Mouse (Mus musculus): Measurements from ENCODE around the gene Tbc1d8. TPM values are rescaled to one million over a fixed set of nuclear protein-coding genes. Genes with fewer than 3 reads are reported as not detected.

Gene Tbc1d8
- polyA plus RNA-seq, 1 experiment: 5.1 TPM

DNA sequence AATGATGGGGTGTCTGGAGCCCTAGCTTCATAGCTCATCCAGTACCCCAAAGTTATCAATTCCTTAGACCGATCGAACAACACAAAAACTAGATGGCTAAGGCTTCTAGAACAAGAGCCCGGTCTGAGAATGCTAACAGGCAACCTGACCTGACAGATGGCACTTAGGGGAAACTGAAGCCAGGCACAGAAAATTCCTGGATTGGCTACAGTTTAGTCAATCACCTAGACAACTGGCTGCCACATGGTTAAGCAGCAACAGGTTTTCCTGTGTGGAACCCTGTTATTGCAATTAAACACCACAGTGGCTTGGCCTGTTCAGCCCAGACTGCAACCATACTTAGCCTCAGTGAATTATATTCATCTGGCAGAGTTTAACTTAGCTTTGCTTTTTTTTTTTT lies 13.8 kb downstream of the Tbc1d8 start:
- H3K36me3 ChIP-seq (ENCODE audit: control insufficient read depth, insufficient read depth, low read length): no peaks in the 10 kb centered on the region
- H3K27ac ChIP-seq (ENCODE audit: insufficient read depth, low read depth, low read length): no peak overlapping the region
- no peaks in the 10 kb centered on the region for H3K27me3 ChIP-seq (replicated peaks; ENCODE audit: control insufficient read depth, insufficient read depth, low read length)
- no peaks in the 10 kb centered on the region for H3K4me1 ChIP-seq (ENCODE audit: control insufficient read depth, insufficient read depth, low read length)
- DNase-seq: no peak
- TF ChIP-seq CTCF (conservative IDR thresholded peaks at IDR 0.05; ENCODE audit: insufficient read depth, insufficient read length, low read depth, low read length): no peak
- TF ChIP-seq POLR2A (IDR thresholded peaks at IDR 0.05; ENCODE audit: low read depth, low read length): no peak
- H3K4me3 ChIP-seq (ENCODE audit: insufficient read depth, low read depth, low read length): no peak overlapping the region
- WGBS: 96% methylated on average over 3 of the region's 3 CpGs

DNA sequence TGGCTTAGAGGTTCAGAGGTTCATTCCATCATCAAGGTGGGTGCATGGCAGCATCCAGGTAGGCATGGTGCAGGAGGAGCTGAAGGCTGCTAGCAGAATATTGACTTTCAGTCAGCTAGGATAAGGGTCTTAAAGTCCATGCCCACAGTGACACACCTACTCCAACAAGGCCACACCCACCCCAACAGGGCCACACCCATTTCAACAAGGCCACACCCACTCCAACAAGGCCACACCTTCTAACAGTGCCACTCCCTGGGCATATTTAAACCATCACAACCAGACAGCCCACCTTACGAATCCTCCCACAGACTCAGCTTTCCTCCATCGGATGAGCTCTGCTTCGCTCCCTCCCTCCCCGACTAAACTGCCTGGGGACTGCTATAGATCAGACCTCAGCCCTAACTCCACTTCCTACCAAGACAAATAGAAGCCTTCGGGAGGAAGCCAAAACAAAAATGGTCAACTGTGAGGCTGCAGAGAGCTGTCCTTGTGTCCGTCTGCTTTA lies 15.6 kb downstream of the Tbc1d8 start:
- Histone ChIP-seq H3K27me3 (replicated peaks; ENCODE audit: control insufficient read depth, insufficient read depth, low read length) (no peaks in the 10 kb centered on the region), H3K4me1 (ENCODE audit: control insufficient read depth, insufficient read depth, low read length) (no peaks in the 10 kb centered on the region), H3K27ac (ENCODE audit: insufficient read depth, low read depth, low read length) (no peak overlapping the region), H3K4me3 (ENCODE audit: insufficient read depth, low read depth, low read length) (no peak overlapping the region), H3K36me3 (ENCODE audit: control insufficient read depth, insufficient read depth, low read length) (no peaks in the 10 kb centered on the region)
- WGBS: 69% methylated on average over 6 of the region's 6 CpGs
- no peak for DNase-seq
- no peak for TF ChIP-seq CTCF (conservative IDR thresholded peaks at IDR 0.05; ENCODE audit: insufficient read depth, insufficient read length, low read depth, low read length)
- TF ChIP-seq POLR2A (IDR thresholded peaks at IDR 0.05; ENCODE audit: low read depth, low read length): no peak

DNA sequence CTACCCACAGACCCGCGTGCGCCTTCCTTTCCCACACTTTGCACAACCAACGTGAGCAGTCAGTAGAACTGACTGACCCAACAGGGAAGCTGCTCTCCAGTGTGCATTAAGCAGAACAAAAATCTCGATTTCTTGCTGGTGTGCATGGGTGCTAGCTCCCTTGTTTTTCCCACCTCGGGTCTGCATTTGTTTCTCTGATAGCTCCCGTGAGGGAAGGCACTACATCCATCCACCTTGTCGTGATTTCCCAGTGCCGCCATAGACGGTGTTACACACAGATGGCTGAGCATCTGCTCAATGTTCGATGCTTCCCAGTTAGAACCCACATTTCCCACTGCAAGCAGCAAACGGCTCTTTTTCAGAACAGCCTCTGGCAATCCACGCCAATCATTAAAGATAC lies 16.5 kb downstream of the Tbc1d8 start:
- Histone ChIP-seq H3K27me3 (replicated peaks; ENCODE audit: control insufficient read depth, insufficient read depth, low read length) (no peaks in the 10 kb centered on the region), H3K27ac (ENCODE audit: insufficient read depth, low read depth, low read length) (no peak overlapping the region), H3K36me3 (ENCODE audit: control insufficient read depth, insufficient read depth, low read length) (no peaks in the 10 kb centered on the region), H3K4me1 (ENCODE audit: control insufficient read depth, insufficient read depth, low read length) (no peaks in the 10 kb centered on the region), H3K4me3 (ENCODE audit: insufficient read depth, low read depth, low read length) (no peak overlapping the region)
- TF ChIP-seq POLR2A (IDR thresholded peaks at IDR 0.05; ENCODE audit: low read depth, low read length) (no peak), CTCF (conservative IDR thresholded peaks at IDR 0.05; ENCODE audit: insufficient read depth, insufficient read length, low read depth, low read length) (no peak)
- WGBS: 91% methylated on average over 13 of the region's 13 CpGs
- no peak for DNase-seq

DNA sequence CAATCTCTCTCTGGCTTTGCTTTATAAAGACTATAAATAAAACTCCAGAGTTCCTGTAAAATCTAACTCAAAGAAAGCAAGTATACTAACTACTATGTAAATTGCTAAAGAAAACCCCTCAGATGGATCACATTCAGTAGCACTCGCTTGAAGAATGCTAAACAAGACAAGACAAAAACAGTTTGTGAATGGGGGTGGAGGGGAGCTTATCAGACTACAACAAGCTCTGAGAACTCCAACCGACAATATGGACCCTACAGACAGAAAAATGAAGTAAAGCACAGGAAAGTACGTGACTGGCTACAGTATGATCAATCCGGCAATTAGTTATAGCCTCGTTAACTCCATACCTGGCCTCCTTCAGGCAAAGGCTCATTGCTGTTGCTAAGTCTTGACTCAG lies 18.1 kb downstream of the Tbc1d8 start:
- Histone ChIP-seq H3K4me1 (ENCODE audit: control insufficient read depth, insufficient read depth, low read length) (0 out of 2 replicates have a peak, but pooled peaks cover 4% of the 10 kb centered on the region), H3K27ac (ENCODE audit: insufficient read depth, low read depth, low read length) (no peak overlapping the region), H3K36me3 (ENCODE audit: control insufficient read depth, insufficient read depth, low read length) (no peaks in the 10 kb centered on the region), H3K27me3 (replicated peaks; ENCODE audit: control insufficient read depth, insufficient read depth, low read length) (no peaks in the 10 kb centered on the region), H3K4me3 (ENCODE audit: insufficient read depth, low read depth, low read length) (no peak overlapping the region)
- no peak for TF ChIP-seq POLR2A (IDR thresholded peaks at IDR 0.05; ENCODE audit: low read depth, low read length)
- DNase-seq: no peak
- 90% methylated on average over 5 of the region's 5 CpGs for WGBS

DNA sequence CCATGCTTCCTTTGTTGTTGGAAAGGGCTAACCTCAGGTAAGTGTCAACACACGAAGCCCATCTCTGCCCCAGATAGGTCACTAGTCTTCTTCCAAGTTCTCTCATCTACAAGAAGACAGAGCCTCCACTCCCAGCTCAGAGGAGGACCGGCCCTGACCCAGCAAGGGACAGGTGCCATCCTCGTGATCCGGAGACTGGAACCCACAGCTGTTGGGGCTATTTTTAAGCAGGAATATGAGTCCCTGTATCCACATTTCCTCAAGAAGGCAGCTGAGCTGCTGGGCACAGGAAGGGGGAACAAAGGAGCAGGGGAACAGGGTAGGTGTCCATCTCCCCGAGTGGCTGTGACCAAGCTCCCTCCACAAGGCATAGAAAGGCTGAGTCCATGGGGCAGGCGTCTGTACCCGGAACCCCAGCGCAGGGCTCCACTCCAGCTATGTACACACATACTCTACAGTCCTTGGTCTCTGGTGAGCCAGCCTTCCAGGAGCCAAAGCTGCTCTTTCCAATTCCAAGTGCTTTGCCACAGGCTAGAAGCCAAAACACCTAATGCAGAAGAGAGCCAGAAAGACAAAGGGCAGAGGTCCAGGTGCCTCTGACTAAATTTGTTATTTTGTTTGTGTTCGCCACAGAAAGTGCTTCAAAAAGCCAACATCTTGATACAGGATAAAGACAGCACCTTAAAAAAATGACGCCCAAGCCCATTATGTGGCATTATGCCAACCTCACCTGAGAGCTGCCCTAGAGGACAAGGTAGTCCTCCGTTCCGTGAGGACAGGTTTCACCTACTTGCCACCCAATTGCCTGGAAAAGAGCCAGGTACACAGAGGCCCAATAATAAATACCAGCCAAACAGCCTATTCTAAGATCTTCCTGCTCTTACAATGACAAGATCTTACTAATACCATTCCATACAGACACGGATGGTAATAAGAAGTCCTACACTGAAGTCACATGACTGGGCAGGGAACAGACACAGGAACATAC lies 20.4 kb downstream of the Tbc1d8 start:
- H3K4me3 ChIP-seq (ENCODE audit: insufficient read depth, low read depth, low read length): no peak overlapping the region
- no peaks in the 10 kb centered on the region for H3K27me3 ChIP-seq (replicated peaks; ENCODE audit: control insufficient read depth, insufficient read depth, low read length)
- 0 out of 2 replicates have a peak, but pooled peaks cover 4% of the 10 kb centered on the region for H3K4me1 ChIP-seq (ENCODE audit: control insufficient read depth, insufficient read depth, low read length)
- no peak for TF ChIP-seq POLR2A (IDR thresholded peaks at IDR 0.05; ENCODE audit: low read depth, low read length)
- TF ChIP-seq CTCF (conservative IDR thresholded peaks at IDR 0.05; ENCODE audit: insufficient read depth, insufficient read length, low read depth, low read length): no peak
- no peak overlapping the region for H3K27ac ChIP-seq (ENCODE audit: insufficient read depth, low read depth, low read length)
- WGBS: 73% methylated on average over 13 of the region's 13 CpGs
- peak; percentile 59 for DNase-seq
- H3K36me3 ChIP-seq (ENCODE audit: control insufficient read depth, insufficient read depth, low read length): no peaks in the 10 kb centered on the region

DNA sequence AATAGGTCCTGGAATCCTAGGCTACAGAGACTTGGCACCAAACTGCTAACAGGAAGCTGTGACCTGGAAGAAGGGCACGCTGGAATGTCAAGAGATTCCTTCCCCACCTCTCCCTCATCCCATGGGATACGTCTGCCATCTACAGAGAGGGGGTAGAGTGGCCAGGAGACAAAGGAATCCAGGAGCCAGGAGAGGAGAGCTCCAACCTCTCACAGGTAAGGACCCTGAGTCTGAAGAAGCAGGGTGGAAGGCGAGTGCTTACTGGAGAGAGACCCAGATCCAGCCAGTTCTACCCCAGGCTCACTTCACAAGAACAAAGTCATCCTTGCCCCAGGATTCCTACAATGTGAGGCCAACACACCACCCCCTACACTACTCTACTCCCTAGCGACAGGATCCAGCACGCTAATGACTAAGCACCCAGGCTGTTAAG lies 22.1 kb downstream of the Tbc1d8 start:
- TF ChIP-seq POLR2A (IDR thresholded peaks at IDR 0.05; ENCODE audit: low read depth, low read length): no peak
- TF ChIP-seq CTCF (conservative IDR thresholded peaks at IDR 0.05; ENCODE audit: insufficient read depth, insufficient read length, low read depth, low read length): no peak
- H3K4me3 ChIP-seq (ENCODE audit: insufficient read depth, low read depth, low read length): no peak overlapping the region
- DNase-seq: no peak
- H3K27ac ChIP-seq (ENCODE audit: insufficient read depth, low read depth, low read length): no peak overlapping the region
- H3K27me3 ChIP-seq (replicated peaks; ENCODE audit: control insufficient read depth, insufficient read depth, low read length): no peaks in the 10 kb centered on the region
- no peaks in the 10 kb centered on the region for H3K36me3 ChIP-seq (ENCODE audit: control insufficient read depth, insufficient read depth, low read length)
- WGBS: 61% methylated on average over 5 of the region's 5 CpGs
- H3K4me1 ChIP-seq (ENCODE audit: control insufficient read depth, insufficient read depth, low read length): 0 out of 2 replicates have a peak, but pooled peaks cover 4% of the 10 kb centered on the region

DNA sequence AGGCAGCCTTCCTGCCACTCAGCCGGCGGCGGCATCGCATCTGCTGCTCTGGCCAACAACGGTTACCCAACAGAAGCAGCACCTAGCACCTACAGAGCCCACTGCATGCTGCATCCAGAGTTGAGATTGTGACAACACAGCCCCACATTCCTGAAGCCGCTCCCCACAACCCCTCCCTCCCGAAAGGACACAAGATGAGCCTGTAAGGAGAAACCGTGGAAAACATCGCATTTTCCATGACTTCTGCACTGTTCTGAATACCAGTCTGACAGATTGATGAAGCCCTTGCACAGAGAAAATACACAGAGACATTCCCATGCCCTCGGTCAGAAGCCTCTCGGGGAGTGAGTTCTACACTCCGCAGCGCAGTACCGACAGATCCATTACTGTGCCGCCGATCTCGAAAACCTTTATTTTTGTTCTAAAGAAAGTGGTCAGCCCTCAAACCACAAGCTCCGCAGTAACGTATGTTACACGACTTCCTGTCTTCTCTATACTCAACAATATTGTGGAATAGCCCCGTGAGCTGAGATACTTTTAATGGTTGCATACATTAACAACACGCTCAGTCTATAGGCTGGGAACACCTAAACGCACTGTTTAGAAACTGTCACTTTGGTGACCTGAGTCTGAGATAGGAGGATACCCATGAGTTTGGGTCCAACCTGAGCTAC lies 23.1 kb downstream of the Tbc1d8 start:
- H3K27ac ChIP-seq (ENCODE audit: insufficient read depth, low read depth, low read length): no peak overlapping the region

More for the DNA sequence above, 23.1 kb downstream of the Tbc1d8 start:
- peak; percentile 13 for DNase-seq
- no peaks in the 10 kb centered on the region for H3K27me3 ChIP-seq (replicated peaks; ENCODE audit: control insufficient read depth, insufficient read depth, low read length)
- 0 out of 2 replicates have a peak, but pooled peaks cover 4% of the 10 kb centered on the region for H3K4me1 ChIP-seq (ENCODE audit: control insufficient read depth, insufficient read depth, low read length)
- 66% methylated on average over 23 of the region's 23 CpGs for WGBS
- H3K4me3 ChIP-seq (ENCODE audit: insufficient read depth, low read depth, low read length): no peak overlapping the region
- no peaks in the 10 kb centered on the region for H3K36me3 ChIP-seq (ENCODE audit: control insufficient read depth, insufficient read depth, low read length)
- TF ChIP-seq POLR2A (IDR thresholded peaks at IDR 0.05; ENCODE audit: low read depth, low read length) (no peak), CTCF (conservative IDR thresholded peaks at IDR 0.05; ENCODE audit: insufficient read depth, insufficient read length, low read depth, low read length) (no peak)

Data from kidney, adult 2 months (tissue).